Mouse (Mus musculus): ENCODE data around the gene Cog3.
"Not testable (repeated sequence)": the region's sequence is repeated elsewhere in the genome, so short reads cannot be mapped to it uniquely, and the experiment has no call there.

The Cog3 gene

GRCm38 (mm10) chr14:75753991-75754817, at the start of gene Cog3:
Gene Cog3 (minus strand): TSS chr14:75754517.
- DNase-seq (ENCODE audit: low read depth, low spot score) = peak; percentile 88

GRCm38 (mm10) chr14:75797769-75798386, 43.6 kb upstream of the Cog3 start:
- DNase-seq (ENCODE audit: low read depth, low spot score) = no peak

- DNase-seq (ENCODE audit: low read depth, low spot score) = no peak
Measured at GRCm38 (mm10) chr14:75795918-75796317, 41.6 kb upstream of the Cog3 start.

- DNase-seq (ENCODE audit: low read depth, low spot score) = no peak
Measured at GRCm38 (mm10) chr14:75794726-75795125, 40.4 kb upstream of the Cog3 start.

GRCm38 (mm10) chr14:75794324-75794723, 40.0 kb upstream of the Cog3 start:
- no peak for DNase-seq (ENCODE audit: low read depth, low spot score)

GRCm38 (mm10) chr14:75793110-75793509, 38.8 kb upstream of the Cog3 start:
- no peak for DNase-seq (ENCODE audit: low read depth, low spot score)

- no peak for DNase-seq (ENCODE audit: low read depth, low spot score)
Measured at GRCm38 (mm10) chr14:75791372-75791771, 37.1 kb upstream of the Cog3 start.

GRCm38 (mm10) chr14:75790411-75790996, 36.2 kb upstream of the Cog3 start:
- no peak for DNase-seq (ENCODE audit: low read depth, low spot score)

GRCm38 (mm10) chr14:75789291-75789690, 35.0 kb upstream of the Cog3 start:
- no peak for DNase-seq (ENCODE audit: low read depth, low spot score)

- DNase-seq (ENCODE audit: low read depth, low spot score) = no peak
Measured at GRCm38 (mm10) chr14:75787794-75788175, 33.5 kb upstream of the Cog3 start.

- DNase-seq (ENCODE audit: low read depth, low spot score) = peak; percentile 88
Measured at GRCm38 (mm10) chr14:75786868-75787793, 32.8 kb upstream of the Cog3 start, which contains the start of gene Slc25a30. Gene Slc25a30 (minus strand): TSS chr14:75787037.

- no peak for DNase-seq (ENCODE audit: low read depth, low spot score)
Measured at GRCm38 (mm10) chr14:75786424-75786867, 32.1 kb upstream of the Cog3 start.

- no peak for DNase-seq (ENCODE audit: low read depth, low spot score)
Measured at GRCm38 (mm10) chr14:75779913-75780312, 25.6 kb upstream of the Cog3 start.

- DNase-seq (ENCODE audit: low read depth, low spot score) = no peak
Measured at GRCm38 (mm10) chr14:75776637-75777036, 22.3 kb upstream of the Cog3 start.

GRCm38 (mm10) chr14:75773431-75773830, 19.1 kb upstream of the Cog3 start:
- DNase-seq (ENCODE audit: low read depth, low spot score) = no peak

GRCm38 (mm10) chr14:75772407-75772806, 18.1 kb upstream of the Cog3 start:
- not testable (repeated sequence) for DNase-seq (ENCODE audit: low read depth, low spot score)

GRCm38 (mm10) chr14:75771101-75771501, 16.8 kb upstream of the Cog3 start:
- DNase-seq (ENCODE audit: low read depth, low spot score) = no peak

GRCm38 (mm10) chr14:75769334-75769733, 15.0 kb upstream of the Cog3 start:
- DNase-seq (ENCODE audit: low read depth, low spot score) = no peak

GRCm38 (mm10) chr14:75768275-75768608, 13.9 kb upstream of the Cog3 start:
- no peak for DNase-seq (ENCODE audit: low read depth, low spot score)

- DNase-seq (ENCODE audit: low read depth, low spot score) = peak; percentile 69
Measured at GRCm38 (mm10) chr14:75767492-75768274, 13.4 kb upstream of the Cog3 start.
